Mouse (Mus musculus): ENCODE data around the gene Ephb2. TPM values are rescaled to one million over a fixed set of nuclear protein-coding genes. Genes with fewer than 3 reads are reported as not detected.

Ephb2 gene
- polyA plus RNA-seq, 1 experiment = 57.6 TPM

DNA sequence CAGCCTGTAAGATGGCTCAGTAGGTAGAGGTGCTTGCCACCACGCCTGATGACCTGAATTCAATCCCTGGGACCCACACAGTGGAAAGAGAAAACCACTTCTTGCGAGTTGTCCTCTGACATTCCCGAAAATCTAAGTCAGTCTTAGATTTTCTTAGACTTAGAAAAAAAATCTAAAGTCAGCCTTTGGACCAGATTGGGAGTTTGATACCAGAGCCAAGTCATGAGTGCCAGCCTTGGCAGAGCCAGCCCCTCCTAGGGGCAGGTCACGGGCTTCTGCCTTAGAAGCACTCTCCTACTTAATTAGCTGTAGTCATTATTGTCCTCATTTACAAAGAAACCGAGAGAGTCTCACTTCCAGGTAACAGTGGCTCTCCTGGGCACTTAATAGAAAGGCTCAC is 213.8 kb downstream of the Ephb2 start:
- no peak for TF ChIP-seq POLR2A (IDR thresholded peaks at IDR 0.05; ENCODE audit: low read depth, low read length)
- no peak for TF ChIP-seq CTCF (IDR thresholded peaks at IDR 0.05; ENCODE audit: extremely low read depth, insufficient read length, insufficient replicate concordance, low read depth, low read length)
- WGBS = 49% methylated on average over 5 of the region's 5 CpGs
- Histone ChIP-seq H3K27me3 (ENCODE audit: control insufficient read depth, insufficient read depth, low read length) (no peaks in the 10 kb centered on the region), H3K36me3 (ENCODE audit: control insufficient read depth, insufficient read depth, low read length) (no peaks in the 10 kb centered on the region), H3K27ac (ENCODE audit: insufficient read depth, low read depth, low read length) (no peak overlapping the region), H3K4me3 (ENCODE audit: low read depth, low read length) (no peak overlapping the region), H3K4me1 (ENCODE audit: control insufficient read depth, insufficient read depth, insufficient read length, low read length) (no peaks in the 10 kb centered on the region)

DNA sequence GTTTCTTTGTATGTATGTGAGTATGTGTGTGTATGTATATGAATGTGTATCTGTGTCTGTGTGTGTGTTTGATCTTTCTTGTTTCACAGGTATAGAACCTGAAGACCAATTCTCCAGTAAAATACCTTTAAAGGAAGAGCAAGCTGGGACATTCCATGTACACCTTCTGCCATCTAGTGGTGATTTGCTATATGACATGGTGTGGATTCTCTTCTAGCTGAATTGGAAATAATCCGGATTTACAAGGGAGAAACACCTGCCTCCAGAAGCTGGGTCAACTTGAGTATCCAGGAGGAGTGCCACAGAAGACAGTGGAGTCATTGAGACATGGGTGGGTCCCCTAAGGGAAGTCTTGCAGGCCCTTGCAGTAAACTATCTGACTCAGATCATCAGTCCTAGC is 214.5 kb downstream of the Ephb2 start:
- 0% methylated on average over 1 of the region's 1 CpGs for WGBS
- Histone ChIP-seq H3K27me3 (ENCODE audit: control insufficient read depth, insufficient read depth, low read length) (no peaks in the 10 kb centered on the region), H3K27ac (ENCODE audit: insufficient read depth, low read depth, low read length) (no peak overlapping the region), H3K36me3 (ENCODE audit: control insufficient read depth, insufficient read depth, low read length) (no peaks in the 10 kb centered on the region), H3K4me3 (ENCODE audit: low read depth, low read length) (no peak overlapping the region), H3K4me1 (ENCODE audit: control insufficient read depth, insufficient read depth, insufficient read length, low read length) (no peaks in the 10 kb centered on the region)
- TF ChIP-seq CTCF (IDR thresholded peaks at IDR 0.05; ENCODE audit: extremely low read depth, insufficient read length, insufficient replicate concordance, low read depth, low read length) = peak; percentile 23; the same call in 1 of the 2 replicates
- no peak for TF ChIP-seq POLR2A (IDR thresholded peaks at IDR 0.05; ENCODE audit: low read depth, low read length)

- TF ChIP-seq CTCF (IDR thresholded peaks at IDR 0.05; ENCODE audit: extremely low read depth, insufficient read length, insufficient replicate concordance, low read depth, low read length) (no peak), POLR2A (IDR thresholded peaks at IDR 0.05; ENCODE audit: low read depth, low read length) (no peak)
- no peaks in the 10 kb centered on the region for H3K4me1 ChIP-seq (ENCODE audit: control insufficient read depth, insufficient read depth, insufficient read length, low read length)
- WGBS = 46% methylated on average over 7 of the region's 7 CpGs
Observed at GRCm38 (mm10) chr4:136613657-136614056, 222.1 kb downstream of the Ephb2 start.

GRCm38 (mm10) chr4:136610387-136610856 is 225.4 kb downstream of the Ephb2 start, which contains the start of gene Tex46:
Gene Tex46 (plus strand): TSS chr4:136610437.
- Histone ChIP-seq H3K27ac (ENCODE audit: insufficient read depth, low read depth, low read length) (no peak within 1 kb of the TSS), H3K4me1 (ENCODE audit: control insufficient read depth, insufficient read depth, insufficient read length, low read length) (no peaks in the 10 kb centered on the region), H3K27me3 (ENCODE audit: control insufficient read depth, insufficient read depth, low read length) (no peaks in the 10 kb centered on the region), H3K36me3 (ENCODE audit: control insufficient read depth, insufficient read depth, low read length) (no peaks in the 10 kb centered on the region), H3K4me3 (ENCODE audit: low read depth, low read length) (no peak within 1 kb of the TSS)
- WGBS = 39% methylated on average over 4 of the region's 4 CpGs
- TF ChIP-seq CTCF (IDR thresholded peaks at IDR 0.05; ENCODE audit: extremely low read depth, insufficient read length, insufficient replicate concordance, low read depth, low read length) = no peak
- TF ChIP-seq POLR2A (IDR thresholded peaks at IDR 0.05; ENCODE audit: low read depth, low read length) = no peak

More at GRCm38 (mm10) chr4:136613657-136614056, 222.1 kb downstream of the Ephb2 start:
- Histone ChIP-seq H3K36me3 (ENCODE audit: control insufficient read depth, insufficient read depth, low read length) (no peaks in the 10 kb centered on the region), H3K4me3 (ENCODE audit: low read depth, low read length) (no peak overlapping the region), H3K27me3 (ENCODE audit: control insufficient read depth, insufficient read depth, low read length) (no peaks in the 10 kb centered on the region), H3K27ac (ENCODE audit: insufficient read depth, low read depth, low read length) (no peak overlapping the region)

DNA sequence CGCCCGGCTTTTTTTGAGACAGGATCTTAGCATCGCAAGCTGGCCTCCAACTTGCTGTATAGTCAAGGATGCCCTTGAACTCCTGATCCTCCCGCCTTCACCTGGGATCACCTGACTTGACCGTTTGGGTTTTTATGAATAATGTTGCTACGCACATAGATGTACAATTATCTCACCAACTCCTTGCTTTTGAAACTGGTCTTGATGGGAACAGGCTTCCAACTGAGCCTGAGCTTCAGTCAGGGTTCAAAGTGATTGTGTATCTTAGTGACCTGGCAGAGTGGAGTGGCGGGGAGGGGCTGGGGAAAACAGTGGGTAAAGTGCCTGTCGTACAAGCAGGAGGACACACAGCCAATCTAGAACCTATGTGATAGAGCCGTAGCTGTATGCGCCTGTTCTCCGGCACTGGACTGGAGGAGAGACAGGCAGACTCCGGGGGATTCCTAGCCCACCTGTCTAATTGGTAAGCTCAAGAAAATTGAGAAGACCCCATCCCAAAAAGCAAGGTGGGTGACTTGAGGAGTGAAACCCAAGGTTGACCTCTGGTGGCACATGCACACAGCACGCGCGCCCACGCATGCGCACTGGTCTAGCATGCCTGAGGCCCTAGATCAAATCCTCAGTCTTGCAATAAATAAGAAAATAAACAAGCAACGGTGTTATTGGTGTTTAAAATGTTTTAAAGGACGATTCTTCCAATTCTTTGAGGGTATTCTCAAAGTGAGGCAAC is 229.9 kb downstream of the Ephb2 start:
- no peak overlapping the region for H3K27ac ChIP-seq (ENCODE audit: insufficient read depth, low read depth, low read length)
- H3K4me1 ChIP-seq (ENCODE audit: control insufficient read depth, insufficient read depth, insufficient read length, low read length) = no peaks in the 10 kb centered on the region
- no peaks in the 10 kb centered on the region for H3K36me3 ChIP-seq (ENCODE audit: control insufficient read depth, insufficient read depth, low read length)
- WGBS = 86% methylated on average over 19 of the region's 19 CpGs
- no peak overlapping the region for H3K4me3 ChIP-seq (ENCODE audit: low read depth, low read length)
- no peaks in the 10 kb centered on the region for H3K27me3 ChIP-seq (ENCODE audit: control insufficient read depth, insufficient read depth, low read length)
- TF ChIP-seq CTCF (IDR thresholded peaks at IDR 0.05; ENCODE audit: extremely low read depth, insufficient read length, insufficient replicate concordance, low read depth, low read length) (no peak), POLR2A (IDR thresholded peaks at IDR 0.05; ENCODE audit: low read depth, low read length) (no peak)

DNA sequence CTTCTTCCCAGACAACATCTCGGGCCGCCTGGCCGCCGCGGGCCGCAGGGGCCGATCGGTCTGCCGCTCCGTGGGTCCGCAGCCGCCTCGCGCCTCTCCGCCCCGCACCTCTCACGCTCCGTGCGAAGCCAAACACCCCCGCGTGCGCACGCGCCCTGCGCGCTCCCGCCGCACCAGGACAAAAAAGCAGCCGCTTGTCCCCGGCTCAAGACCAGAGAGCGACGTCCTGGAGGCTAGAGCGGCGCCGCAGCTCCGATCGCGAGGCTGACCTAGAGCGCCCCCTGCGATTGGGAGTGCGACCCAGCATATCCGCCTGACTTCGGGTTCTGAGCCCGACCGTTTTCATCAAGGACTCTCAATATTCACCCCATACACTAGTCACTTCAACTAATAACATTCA is 233.2 kb downstream of the Ephb2 start, which contains the start of gene Kdm1a:
Kdm1a (minus strand) TSS at position 156 of the 400 bp plus-strand sequence.
- Histone ChIP-seq H3K4me3 (ENCODE audit: low read depth, low read length) (peak within 1 kb of the TSS; percentile 98), H3K36me3 (ENCODE audit: control insufficient read depth, insufficient read depth, low read length) (no peaks in the 10 kb centered on the region), H3K27me3 (ENCODE audit: control insufficient read depth, insufficient read depth, low read length) (no peaks in the 10 kb centered on the region), H3K4me1 (ENCODE audit: control insufficient read depth, insufficient read depth, insufficient read length, low read length) (no peaks in the 10 kb centered on the region), H3K27ac (ENCODE audit: insufficient read depth, low read depth, low read length) (peak within 1 kb of the TSS; percentile 78)
- under 1% methylated on average over 45 of the region's 45 CpGs for WGBS
- peak; percentile 82 for TF ChIP-seq POLR2A (IDR thresholded peaks at IDR 0.05; ENCODE audit: low read depth, low read length)
- peak; percentile 97 for TF ChIP-seq CTCF (IDR thresholded peaks at IDR 0.05; ENCODE audit: extremely low read depth, insufficient read length, insufficient replicate concordance, low read depth, low read length)

GRCm38 (mm10) chr4:136602018-136602554 is 233.7 kb downstream of the Ephb2 start:
- TF ChIP-seq POLR2A (IDR thresholded peaks at IDR 0.05; ENCODE audit: low read depth, low read length) (no peak), CTCF (IDR thresholded peaks at IDR 0.05; ENCODE audit: extremely low read depth, insufficient read length, insufficient replicate concordance, low read depth, low read length) (no peak)
- no peaks in the 10 kb centered on the region for H3K27me3 ChIP-seq (ENCODE audit: control insufficient read depth, insufficient read depth, low read length)
- H3K27ac ChIP-seq (ENCODE audit: insufficient read depth, low read depth, low read length) = peak overlapping the region; percentile 78
- no peaks in the 10 kb centered on the region for H3K36me3 ChIP-seq (ENCODE audit: control insufficient read depth, insufficient read depth, low read length)
- no peaks in the 10 kb centered on the region for H3K4me1 ChIP-seq (ENCODE audit: control insufficient read depth, insufficient read depth, insufficient read length, low read length)
- H3K4me3 ChIP-seq (ENCODE audit: low read depth, low read length) = peak overlapping the region; percentile 98
- 1% methylated on average over 62 of the region's 68 CpGs for WGBS

Measured in small intestine, adult 2 months (tissue).